Mouse (Mus musculus) ES-Bruce4 (cell line): Measurements from ENCODE around the gene Amz1.

Experiments used
- CTCF ChIP-seq: IDR thresholded peaks from one replicate; pipeline ENCODE4 v1.8.1; 2011; ENCODE audit warnings: low read depth, low read length
- EP300 ChIP-seq: IDR thresholded peaks from 2 replicates; pipeline ENCODE4 v1.6.1; 2011; ENCODE audit warnings: low read depth, low read length; ENCODE audit not compliant: insufficient read depth
- POLR2A ChIP-seq: IDR thresholded peaks from one replicate; pipeline ENCODE4 v1.8.1; 2011; ENCODE audit warnings: low read length; ENCODE audit not compliant: insufficient read depth

DNA sequence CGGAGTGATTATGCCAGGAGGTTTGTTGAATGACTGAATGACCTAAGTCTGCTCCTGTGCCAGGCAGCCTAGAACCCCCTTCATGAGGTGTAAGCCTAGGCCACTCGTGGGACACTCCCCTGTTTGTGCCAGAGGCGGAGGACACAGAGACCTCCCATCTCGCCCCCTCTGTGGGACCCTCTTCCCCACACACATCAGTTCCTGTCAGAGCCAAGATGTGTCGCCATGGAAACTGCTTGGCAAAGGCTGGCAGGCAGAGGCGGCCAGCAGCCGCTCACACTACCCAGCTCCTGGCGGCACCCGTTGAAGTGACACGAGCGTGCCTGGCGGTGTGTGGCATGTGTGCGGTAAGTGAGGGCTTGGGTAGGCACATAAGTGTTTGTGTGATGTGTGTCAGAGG lies at the start of gene Amz1:
- TF ChIP-seq POLR2A: no peak
- no peak for TF ChIP-seq CTCF
- TF ChIP-seq EP300: no peak
